Mouse (Mus musculus) brain, embryonic 14.5 days (tissue): Measurements from ENCODE around the gene Ntrk3. TPM values are rescaled to one million over a fixed set of nuclear protein-coding genes. Genes with fewer than 3 reads are reported as not detected.

ENCODE experiments used
- DNase-seq: peaks from one replicate; pipeline ENCODE4 v3.0.0-alpha.2; 2011; ENCODE audit warnings: low read depth
- CTCF ChIP-seq: fragments of 200-500 bp; IDR thresholded peaks from 2 replicates; pipeline ENCODE4 v1.5.1; 2012; ENCODE audit warnings: inconsistent platforms, mild to moderate bottlenecking, moderate library complexity, borderline replicate concordance; ENCODE audit not compliant: insufficient read depth, insufficient read length; ENCODE audit errors: extremely low read depth
- POLR2A ChIP-seq: fragments of 200-500 bp; IDR thresholded peaks from 2 replicates; pipeline ENCODE4 v1.6.1; 2012; ENCODE audit warnings: mild to moderate bottlenecking, inconsistent platforms, borderline replicate concordance; ENCODE audit not compliant: poor library complexity, insufficient read depth, insufficient read length, severe bottlenecking; ENCODE audit errors: extremely low read depth
- polyA plus RNA-seq: library from polyadenylated mRNA; depleted of rRNA; stranded (reverse); fragments of >200 nt; gene quantifications from 2 replicates; pipeline ENCODE4 v1.2.3, GENCODE M21; 2012

Ntrk3 gene
- polyA plus RNA-seq, 1 experiment, result 49.7 TPM

DNA sequence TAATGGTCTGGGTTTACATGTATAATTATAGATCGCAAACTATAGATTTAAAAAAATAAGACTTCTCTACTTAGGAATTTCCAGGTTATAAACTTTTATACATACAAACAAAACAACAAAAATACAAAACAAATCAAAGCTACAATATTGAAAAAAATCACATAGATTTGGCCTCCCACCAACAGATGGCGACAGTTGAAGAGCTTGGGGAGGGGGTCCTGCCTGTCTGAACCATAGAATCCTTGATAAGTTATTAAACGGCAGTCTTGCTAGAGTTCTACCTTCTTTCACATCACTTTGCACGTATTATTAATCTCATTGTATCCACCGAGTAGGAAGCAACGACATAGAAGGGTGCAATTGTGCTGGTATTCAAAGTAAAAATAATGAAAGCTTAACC, 68.9 kb downstream of the Ntrk3 start:
- DNase-seq, result no peak
- TF ChIP-seq CTCF, result no peak
- no peak for TF ChIP-seq POLR2A

DNA sequence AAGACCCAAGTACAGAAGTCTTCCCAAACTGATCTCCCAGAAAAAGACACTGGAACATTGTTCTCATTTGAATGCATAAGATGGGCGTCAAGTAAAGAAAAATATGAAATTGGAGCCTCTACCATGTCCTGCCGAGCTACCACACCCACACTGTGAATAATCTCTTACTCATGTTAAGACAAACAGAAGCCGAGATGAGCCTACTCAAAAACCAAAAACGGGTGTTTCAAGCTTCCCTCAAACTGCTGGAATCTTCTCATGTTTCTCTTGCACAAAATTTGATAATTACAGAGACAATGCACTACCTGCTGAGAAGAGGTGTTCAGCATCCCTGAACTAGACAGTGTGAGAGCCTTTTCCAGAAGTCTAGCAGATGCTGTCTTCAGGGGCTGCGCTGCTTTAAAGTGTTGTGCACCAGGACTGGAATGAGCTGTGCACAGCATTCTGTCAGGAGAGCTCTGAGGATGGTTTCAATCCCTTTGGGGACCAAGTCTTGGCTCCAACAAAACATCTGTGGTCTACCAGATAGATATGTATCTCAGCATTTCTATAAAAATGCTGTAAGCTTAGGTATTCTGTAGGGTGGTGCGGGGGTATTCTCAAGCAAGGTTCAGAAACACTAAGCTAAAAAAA, 69.7 kb downstream of the Ntrk3 start:
- DNase-seq, result no peak
- TF ChIP-seq CTCF (no peak), POLR2A (no peak)

DNA sequence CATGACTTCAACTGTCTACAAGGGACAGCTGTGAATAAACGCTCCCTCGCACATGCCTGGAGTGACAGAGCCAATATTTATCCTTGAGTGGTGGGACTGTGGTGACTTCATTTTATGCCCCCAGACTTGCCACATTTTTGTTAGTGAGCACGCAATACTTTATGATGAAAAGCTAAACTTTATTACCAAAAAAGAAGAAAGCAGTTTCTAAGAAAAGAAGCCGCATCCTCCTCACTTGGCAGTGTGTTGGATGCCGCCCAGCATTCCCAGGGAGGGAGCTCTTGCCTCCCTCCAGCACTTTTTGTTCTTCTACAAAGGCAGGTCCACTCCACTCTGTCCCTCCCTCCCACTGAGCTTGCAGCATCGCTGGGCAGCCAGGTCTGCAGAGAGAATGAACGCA, 77.0 kb downstream of the Ntrk3 start:
- no peak for DNase-seq
- TF ChIP-seq POLR2A (no peak), CTCF (no peak)

GRCm38 (mm10) chr7:78659846-78660245, 78.0 kb downstream of the Ntrk3 start:
- TF ChIP-seq POLR2A (no peak), CTCF (no peak)
- no peak for DNase-seq

DNA sequence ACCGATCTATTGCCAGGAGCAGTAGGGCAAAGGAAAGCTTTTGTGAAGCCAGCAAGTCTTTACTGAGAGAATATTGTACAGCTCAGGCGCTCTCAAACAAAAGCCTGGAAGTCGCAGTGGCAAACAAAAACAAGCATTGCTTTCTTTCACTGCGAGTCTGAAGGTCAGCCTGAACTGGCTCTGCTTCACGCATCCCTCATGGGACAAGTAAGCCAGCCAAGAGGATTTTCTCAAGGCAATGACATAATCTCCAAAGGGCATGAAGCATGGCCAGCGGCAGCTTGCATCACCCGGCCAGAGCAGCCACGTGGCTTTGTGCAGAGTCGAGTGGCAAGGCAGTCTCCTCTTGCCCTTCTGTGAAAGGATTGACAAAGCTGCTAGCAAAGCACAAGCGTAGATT, 79.8 kb downstream of the Ntrk3 start:
- TF ChIP-seq POLR2A (no peak), CTCF (no peak)
- peak; percentile 56 for DNase-seq

DNA sequence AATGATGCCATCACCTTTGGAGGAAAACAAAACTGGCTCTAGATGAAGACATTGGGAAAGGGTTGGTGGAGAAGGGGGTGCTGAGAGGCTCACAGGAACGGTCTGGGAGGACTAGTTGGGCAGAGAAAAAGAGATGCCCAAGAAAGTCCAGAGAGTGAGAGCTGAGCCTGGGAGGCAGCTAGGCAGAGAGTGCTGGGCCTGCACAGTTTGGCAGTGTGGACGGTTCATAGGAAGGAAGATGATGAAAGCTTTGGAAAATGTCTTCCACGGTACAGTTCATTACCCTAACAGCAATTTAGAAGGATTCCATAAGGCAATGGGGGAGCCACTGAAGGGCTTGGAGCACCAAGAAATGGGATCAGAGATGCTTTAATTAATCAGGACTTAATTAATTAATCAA, 81.6 kb downstream of the Ntrk3 start:
- no peak for TF ChIP-seq CTCF
- no peak for TF ChIP-seq POLR2A
- DNase-seq, result no peak

- peak; percentile 31 for DNase-seq
- TF ChIP-seq CTCF (0 out of 2 replicates have a peak, but pooled peaks have one; percentile 4), POLR2A (no peak)
Measured at GRCm38 (mm10) chr7:78653686-78654085, 84.1 kb downstream of the Ntrk3 start.

DNA sequence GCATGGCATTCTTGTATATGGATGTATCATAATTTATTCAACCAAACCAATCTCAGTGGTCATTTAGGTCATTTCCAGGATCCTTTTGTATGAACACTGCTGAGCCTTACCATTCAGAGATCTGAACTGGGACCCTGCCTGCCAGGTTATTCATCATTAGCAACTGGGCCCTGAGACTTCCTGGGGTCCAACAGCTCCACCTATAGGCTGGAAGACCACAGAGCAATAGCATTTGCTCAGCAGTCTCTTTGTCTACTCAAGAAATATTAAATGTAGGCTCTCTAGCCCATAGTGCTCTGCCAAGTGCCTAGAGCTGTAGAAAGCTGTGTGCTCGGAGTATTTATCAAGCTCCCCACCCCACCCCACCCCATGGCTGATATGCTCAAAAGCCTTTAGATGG, 85.5 kb downstream of the Ntrk3 start:
- TF ChIP-seq CTCF, result peak; percentile 25; the same call in 1 of the 2 replicates
- TF ChIP-seq POLR2A, result no peak
- no peak for DNase-seq

- peak; percentile 31 for DNase-seq
- no peak for TF ChIP-seq CTCF
- no peak for TF ChIP-seq POLR2A
Measured at GRCm38 (mm10) chr7:78651540-78651939, 86.3 kb downstream of the Ntrk3 start.

DNA sequence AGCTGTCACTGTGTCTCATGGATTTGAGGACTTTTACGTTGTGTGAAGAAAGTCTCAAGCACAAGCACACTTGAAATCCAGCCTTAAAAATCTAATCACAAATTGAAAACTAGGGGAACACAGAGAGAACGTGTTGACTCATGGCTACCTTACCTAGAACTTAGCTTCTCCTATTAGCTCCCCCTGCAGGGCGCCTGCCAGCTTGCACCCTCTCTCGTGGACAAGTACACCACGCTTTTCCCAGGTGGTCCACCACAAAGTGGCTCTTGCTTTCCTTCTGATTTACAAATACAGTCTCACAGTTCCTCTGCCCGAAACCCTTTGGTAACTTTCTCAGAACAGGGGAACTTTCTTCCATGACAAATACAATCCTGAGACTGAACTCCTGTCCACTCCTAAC, 94.1 kb downstream of the Ntrk3 start:
- peak; percentile 33; the same call in 1 of the 2 replicates for TF ChIP-seq CTCF
- TF ChIP-seq POLR2A, result no peak
- DNase-seq, result no peak

GRCm38 (mm10) chr7:78623686-78624085, 114.1 kb downstream of the Ntrk3 start:
- no peak for DNase-seq
- no peak for TF ChIP-seq CTCF
- no peak for TF ChIP-seq POLR2A

- DNase-seq, result no peak
- no peak for TF ChIP-seq CTCF
- TF ChIP-seq POLR2A, result no peak
Measured at GRCm38 (mm10) chr7:78621115-78621514, 116.7 kb downstream of the Ntrk3 start.

DNA sequence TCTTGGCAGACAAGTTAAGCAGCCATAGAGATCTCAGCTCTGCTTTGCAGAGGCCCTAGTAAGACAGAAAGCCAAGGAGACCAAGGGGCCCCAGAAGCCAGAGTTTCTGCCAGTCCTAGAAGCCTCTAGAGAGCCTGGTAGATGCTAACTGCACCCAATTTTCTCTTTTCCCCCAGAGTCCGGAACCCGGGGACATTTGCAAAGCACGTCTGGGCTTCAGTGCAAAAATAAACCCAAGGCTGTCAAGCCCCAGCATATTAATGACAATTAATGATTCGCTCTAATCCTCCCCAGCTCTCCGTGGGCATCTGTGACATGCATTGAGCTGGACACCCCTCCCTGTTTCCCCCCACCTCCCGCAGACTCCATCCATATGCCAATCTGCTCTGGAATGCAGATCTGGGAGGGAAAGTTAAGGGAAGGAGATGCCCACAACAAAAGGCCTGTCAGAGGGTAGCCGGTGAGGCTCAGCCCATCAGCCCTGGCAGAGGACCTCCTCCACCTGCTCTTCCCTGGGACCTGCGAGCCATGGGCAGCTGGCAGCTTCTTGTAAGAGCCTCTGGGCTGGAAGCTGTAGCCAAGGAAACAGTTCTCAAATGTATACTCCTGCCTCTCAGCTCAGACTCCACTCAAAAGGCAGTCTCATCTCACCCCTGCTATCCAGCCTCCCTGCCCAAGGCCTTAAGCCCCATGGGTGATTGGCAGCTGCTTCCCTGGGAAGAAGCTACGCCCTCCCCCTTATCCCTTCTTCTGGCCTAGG, 117.8 kb downstream of the Ntrk3 start:
- TF ChIP-seq POLR2A (no peak), CTCF (no peak)
- DNase-seq, result peak; percentile 87
